Mouse (Mus musculus) kidney, postnatal 25 days (tissue): ENCODE results near the gene Sos1.
"Not testable (repeated sequence)": the region's sequence is repeated elsewhere in the genome, so short reads cannot be mapped to it uniquely, and the experiment has no call there.

Experiments
- DNase-seq, 2 experiments: peaks; one replicate each; pipeline ENCODE4 v3.0.0; 2021; ENCODE audit warnings: mixed read lengths in 2 of 2

Gene Sos1

DNA sequence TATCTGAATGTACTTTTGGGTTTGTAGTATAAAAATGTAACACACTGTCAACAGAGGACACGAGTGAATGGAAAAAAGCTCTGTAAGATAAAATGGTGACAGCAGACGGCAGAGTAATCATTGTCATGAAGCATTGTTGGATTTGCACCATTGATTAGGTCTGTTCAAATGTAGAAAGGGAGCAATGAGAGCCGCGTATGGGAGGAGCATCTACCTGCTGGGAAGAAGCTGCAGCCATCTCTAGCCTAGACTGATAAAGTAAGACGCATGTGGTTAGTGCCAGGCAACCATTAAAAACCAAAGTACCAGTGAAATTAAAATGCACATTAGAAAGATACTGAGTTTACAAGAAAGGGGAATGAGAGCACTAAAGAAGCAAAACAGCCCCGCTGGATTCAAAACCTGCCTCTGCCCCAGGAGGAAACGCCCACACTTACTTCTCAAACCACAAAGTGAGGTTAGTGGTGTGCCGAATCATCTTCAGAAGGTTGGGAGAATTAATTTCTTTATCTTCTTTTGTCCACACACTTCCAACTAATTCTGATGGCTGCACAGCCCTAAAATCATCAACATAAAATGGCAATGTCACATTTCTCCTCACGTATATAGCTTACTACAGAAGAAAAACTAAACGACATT lies 61.6 kb downstream of the Sos1 start:
- no peak for DNase-seq

DNA sequence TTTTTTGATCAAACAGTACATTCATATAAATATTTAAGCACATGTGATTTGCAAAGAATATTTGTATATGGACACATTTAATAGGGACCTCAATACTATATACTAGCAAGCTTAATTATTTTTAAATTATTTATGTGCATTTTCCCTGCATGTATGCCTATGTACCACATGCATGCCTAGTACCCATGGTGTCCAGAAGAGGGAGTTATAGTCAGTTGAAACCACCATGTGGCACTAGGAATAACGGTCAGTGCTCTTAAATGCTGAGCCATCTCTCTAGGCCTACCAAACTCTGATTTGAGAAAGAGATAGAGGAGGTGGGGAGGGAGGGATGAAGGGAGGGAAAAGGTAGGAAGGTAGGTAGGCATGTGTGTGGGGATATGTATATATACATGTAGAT lies 69.1 kb downstream of the Sos1 start:
- no peak for DNase-seq

DNA sequence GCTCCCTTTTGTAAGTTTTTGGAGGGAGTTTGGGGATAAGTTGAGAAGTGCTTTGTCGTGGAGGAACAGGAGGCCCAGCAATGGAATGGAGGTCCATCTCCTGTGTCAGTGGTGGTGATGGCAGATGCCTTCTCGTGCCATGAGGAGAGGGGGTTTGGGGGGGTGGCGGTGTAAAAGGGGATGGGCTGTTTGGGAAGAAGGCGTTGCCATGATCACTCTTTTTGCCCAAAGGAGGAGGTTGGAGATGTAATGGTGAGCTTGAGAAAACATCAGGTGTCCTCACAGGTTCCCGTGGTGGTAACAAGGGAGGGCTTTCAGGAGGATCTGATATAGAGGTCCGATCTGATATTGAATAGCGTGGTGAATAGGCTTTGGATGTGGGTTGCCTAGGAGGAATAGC lies 82.0 kb downstream of the Sos1 start:
- DNase-seq = no peak

DNA sequence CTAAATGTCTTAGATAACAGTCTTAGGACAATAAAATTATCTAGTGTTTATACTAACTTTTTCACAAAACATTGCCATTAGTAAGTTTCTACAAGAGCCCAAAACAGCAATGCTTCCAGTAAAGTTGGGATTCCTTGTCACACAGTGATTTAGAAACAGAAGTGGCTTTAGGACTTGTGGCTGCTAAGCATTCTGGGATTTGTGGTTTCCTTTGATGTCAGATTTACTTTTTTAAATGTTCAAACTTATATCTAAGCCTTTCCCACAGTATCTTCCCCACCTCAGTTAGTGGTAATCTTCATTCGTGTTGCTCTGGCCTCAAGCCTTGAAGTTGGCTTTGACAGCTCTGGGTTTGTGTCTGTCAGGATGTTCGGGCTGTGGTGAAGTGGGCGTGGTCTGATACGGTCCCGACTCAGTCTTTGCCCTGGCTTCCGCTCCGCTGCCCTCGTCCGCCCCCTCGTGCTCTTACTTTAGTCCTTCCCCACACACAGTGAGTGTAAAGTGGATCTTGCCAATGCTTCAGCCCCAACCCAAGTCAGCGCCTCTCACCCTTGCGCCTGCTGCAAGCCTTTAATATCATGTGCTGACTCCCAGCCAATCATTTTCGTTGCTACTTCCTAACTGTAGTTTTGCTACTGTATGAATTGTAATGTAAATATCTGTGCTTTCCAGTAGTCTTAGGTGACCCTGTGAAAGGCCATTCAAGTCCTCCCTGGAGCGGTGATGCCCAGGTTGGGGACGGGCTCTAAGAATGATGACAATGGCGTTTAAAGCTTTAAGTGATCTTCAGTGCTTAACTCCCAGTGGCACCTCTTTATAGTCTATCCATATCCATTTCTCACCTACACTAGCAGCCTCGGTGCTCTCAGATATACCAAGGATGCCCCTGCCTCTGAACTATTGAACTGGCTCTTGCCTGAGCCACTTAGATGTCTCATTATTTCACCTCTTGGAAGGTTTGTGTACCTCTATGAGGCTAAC lies 88.5 kb downstream of the Sos1 start:
- peak; percentile 75 to 83 for DNase-seq

DNA sequence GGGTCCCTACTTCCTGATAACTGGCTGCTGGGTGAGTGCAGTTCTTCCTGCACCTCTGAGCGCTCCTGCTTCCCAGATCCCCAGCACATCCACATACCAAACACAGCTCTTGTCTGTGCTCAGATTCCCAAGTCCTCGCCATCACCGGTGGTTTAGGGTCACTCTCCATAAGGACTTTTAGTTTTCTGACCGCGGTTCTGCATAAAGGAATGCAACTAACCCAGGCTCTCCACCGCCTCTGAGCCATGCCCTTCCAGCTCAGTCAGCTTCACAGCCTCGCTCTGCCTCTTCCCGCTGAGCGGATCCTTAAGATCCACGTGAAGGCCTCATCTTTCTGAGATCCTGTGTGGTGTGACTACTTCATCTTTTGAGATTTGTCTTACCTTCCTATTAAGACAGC lies 90.2 kb downstream of the Sos1 start:
- DNase-seq = no peak

DNA sequence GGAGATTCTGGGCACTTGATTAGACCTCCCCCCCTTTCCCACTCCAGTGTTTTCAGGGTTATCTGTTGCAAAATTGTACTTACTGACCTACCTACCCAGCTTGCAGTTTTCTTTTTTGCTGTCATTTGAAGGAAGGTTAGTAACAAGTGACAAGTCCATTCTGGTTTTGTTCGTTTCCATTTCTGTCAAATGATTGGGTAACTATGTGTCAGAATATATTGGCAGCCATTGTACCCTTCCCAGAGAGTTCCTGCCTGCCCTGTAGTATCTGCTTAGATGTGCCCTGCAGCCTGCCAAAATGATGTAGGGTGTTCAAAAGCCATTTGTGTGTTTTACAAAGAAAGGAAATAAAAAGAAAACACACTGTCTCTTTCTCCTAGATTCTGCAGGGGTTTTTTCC lies 94.6 kb downstream of the Sos1 start:
- DNase-seq = no peak

DNA sequence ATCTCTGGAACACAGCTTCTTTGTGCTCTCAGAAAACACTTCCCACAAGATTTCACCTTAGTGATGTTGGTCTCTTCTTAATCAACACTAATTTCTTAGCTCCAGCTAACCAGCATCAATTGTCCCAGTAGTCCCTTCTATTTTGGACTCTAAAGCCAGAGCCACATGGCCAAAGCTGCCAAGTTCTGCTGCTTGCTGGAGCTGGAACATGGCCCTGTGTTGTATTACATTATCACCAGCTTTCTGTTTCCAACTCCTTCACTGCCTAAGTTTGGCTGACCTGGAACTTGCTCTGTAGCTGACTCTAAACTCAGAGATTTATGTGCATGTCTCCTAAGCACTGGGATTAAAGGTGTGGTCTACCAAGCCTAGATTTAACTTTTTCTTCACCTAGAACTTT lies 101.9 kb downstream of the Sos1 start:
- not testable (repeated sequence) for DNase-seq

DNA sequence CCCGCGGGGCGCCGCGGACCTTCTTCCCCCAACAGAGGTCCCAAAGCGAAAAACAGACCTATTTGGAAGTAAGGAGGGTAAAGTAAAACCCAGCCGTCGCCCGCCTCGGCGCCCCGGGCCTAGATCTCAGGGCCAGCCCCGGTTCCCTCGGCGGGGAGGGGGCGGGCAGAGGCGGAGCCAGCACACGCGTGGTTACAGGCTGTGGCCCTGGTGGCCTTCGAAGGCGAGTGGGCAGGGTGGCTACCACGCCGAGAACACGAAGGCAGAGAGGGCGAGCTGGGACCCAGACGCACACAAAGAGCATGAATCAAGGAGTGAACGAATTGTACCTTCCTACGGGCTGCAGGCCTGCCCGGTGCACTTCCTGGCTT lies 106.5 kb downstream of the Sos1 start:
- no peak for DNase-seq

DNA sequence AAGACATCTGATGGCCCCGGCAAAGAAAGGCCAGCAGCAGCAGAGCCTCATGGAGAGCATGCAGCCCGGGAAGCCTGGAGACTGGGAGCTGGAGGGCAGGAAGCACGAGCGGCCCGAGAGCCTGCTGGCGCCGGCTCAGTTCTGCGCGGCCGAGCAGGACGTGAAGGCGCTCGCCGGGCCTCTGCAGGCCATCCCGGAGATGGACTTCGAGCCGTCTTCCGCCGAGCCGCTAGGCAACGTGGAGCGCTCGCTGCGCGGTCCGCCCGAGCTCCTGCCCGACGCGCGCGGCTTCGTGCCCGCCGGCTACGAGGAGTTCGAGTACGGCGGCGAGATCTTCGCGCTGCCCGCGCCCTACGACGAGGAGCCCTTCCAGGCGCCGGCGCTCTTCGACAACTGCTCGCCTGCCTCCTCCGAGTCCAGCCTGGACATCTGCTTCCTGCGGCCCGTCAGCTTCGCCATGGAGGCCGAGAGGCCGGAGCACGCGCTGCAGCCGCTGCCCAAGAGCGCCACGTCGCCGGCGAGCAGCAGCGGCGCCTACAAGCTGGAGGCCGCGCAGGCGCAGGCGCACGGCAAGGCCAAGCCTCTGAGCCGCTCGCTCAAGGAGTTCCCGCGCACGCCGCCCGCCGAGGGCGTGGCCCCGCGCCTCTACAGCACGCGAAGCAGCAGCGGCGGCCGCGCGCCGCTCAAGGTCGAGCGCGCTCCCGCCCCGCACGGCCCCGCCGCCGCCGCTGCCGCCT lies 107.1 kb downstream of the Sos1 start, which contains the start of gene Gm10190:
Gene Gm10190, minus strand, starts transcription at position 553 of the 737 bp plus-strand sequence.
- DNase-seq = peak; percentile 89 to 96

DNA sequence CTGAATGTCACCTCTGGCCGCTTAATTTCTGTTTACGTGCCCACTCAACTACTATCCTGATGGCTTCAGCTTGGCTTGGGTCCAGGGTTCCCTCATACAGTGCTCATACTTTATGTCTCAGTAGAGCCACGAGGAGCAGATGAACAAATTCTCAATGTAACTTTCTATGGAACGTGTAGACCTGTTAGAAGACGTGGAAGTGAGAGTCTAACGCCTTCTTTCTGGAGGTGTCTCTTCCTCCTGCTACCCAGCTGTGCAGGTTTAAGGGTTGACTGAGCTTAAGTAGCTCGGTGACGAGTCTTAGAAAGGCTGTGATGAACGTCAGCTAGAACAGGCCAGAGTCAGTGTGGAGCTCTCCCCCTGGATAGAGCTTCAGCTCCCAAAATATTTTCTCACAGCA lies 111.6 kb downstream of the Sos1 start:
- no peak for DNase-seq

DNA sequence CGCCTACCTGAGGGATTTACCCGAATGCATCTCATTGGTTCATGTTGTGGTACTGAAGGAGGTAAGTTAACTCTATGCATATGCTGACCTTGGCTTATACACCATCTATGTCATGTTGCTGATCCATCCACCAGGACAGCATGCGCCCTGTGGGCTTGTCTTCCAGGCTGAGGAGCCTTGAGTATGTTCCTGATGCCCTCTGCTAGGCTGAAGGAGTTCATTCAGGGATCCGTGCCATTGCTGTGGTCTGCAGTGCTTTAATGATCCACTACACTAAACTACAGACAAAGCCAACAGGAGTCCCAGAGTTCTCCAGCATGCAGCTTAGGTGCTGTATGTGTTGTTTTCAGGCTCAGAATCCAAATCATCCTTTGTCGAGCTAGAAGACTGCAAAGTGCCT lies 113.0 kb downstream of the Sos1 start:
- DNase-seq = peak in 1 of 2 experiments; percentile 33

DNA sequence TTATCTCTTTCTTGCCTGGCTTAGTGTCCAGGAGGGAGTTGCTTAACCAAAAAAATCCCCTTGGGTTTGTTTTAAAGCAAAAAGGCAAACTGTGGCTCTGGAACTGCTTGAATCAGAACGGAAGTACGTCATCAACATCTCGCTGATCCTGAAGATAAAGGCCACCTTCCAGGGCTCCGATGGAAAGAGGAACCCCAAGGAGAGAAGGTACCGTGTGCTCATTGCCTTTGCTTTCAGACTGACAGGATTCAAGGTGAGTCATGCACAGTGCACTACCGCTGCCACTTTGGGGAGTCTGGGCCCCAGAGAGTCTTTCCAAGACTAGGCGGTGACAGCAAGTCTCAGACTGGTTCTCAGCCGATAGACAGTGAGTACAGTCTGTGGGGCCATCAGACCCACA lies 120.0 kb downstream of the Sos1 start:
- DNase-seq = no peak

DNA sequence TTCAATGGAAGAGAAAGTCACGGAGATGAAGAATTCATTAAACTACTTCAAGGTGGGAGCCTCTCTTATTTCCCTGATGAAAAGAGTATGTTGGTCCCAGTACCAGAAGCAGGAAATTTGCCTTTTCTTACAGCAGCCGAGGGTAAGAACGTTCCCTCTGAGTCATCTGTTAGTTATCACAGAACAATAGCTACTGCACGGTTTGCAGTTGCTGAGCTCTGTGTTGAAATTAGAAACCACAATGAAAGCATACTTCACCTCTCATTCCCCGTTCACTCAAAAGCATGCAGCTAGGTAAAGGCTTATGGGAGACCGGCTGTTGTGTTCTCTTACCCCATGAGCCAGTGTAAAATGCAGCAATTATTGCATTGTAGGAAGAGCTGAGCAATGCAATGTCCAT lies 133.0 kb downstream of the Sos1 start:
- no peak for DNase-seq

DNA sequence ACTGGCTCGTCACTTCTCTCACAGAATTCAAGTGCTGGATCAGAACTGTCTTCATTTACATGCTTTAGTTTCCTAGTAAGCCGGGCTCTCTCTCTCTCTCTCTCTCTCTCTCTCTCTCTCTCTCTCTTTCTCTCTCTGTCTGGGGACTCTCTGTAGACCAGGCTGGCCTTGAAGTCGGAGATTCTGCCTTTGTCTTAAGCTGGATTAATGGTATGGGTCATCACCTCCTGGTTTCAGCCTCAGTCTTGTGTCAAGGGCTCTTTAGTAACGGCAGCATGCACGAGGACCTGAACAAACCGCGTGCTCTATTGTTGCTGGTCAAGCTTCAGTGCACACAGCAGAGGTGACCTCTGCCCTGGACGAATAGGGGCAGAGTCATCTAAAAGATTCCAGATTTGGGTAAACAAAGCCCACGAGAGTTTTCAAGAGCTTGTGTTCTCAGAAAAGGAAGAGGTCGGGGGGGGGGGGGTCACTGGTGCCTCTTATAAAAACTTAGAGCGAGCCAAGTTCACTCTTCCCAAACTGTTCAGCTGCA lies 133.6 kb downstream of the Sos1 start:
- peak in 1 of 2 experiments; percentile 10 for DNase-seq

DNA sequence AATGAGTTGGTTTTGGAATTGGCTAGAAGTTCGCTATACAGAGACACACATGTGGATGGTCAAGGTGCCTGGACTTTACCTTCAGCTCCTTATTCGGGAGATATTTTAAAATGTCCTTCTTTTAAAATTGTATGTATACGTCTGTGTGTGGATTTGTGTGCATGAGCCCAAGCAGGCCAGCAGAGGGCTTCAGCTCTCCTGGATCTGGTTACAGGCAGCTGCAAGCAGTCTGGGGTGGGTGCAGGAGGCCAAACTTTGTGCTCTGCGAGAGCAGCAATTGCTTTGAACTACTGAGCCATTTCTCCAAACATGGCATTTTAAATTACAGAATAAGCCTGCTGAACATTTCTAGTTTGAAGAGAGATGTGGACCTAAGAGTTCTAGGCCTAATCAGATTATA lies 135.0 kb downstream of the Sos1 start:
- DNase-seq = no peak
